Mouse (Mus musculus) bone marrow macrophage, adult 2 months (primary cell): Measurements from ENCODE around the gene Plekhg1.

Experiments
- CTCF ChIP-seq: IDR thresholded peaks from 2 replicates; pipeline ENCODE4 v1.5.1; 2012; ENCODE audit warnings: low read depth, mild to moderate bottlenecking, low read length, moderate library complexity
- POLR2A ChIP-seq: IDR thresholded peaks from 2 replicates; pipeline ENCODE4 v1.6.1; 2012; ENCODE audit warnings: mild to moderate bottlenecking, low read depth, low read length, borderline replicate concordance

GRCm38 (mm10) chr10:3805334-3805733 lies 65.2 kb downstream of the Plekhg1 start:
- TF ChIP-seq CTCF, result no peak
- TF ChIP-seq POLR2A, result no peak
